Mouse (Mus musculus) neural tube, embryonic 11.5 days (tissue): ENCODE measurements around the gene B3gnt6. TPM values are rescaled to one million over a fixed set of nuclear protein-coding genes. Genes with fewer than 3 reads are reported as not detected.

ENCODE experiments used
- ATAC-seq: fragments of 200-750 bp; cut with Nextera tagmentation; 2 replicates; pipeline ENCODE4 v1.8.0; 2017; ENCODE audit warnings: moderate number of reproducible peaks, mild to moderate bottlenecking, moderate TSS enrichment, moderate library complexity; ENCODE audit not compliant: insufficient read depth, low FRiP score, low TSS enrichment
- DNase-seq: peaks from one replicate; pipeline ENCODE4 v3.0.0-alpha.2; 2015; ENCODE audit warnings: low spot score
- H3K27ac ChIP-seq: fragments of 300-500 bp; sonication (generic); 2 replicates; pipeline ENCODE4 v1.5.1; 2014; ENCODE audit warnings: low read depth, mild to moderate bottlenecking, low read length
- H3K27me3 ChIP-seq: fragments of 300-500 bp; sonication (generic); 2 replicates; pipeline ENCODE4 v1.6.1; 2014; ENCODE audit warnings: mild to moderate bottlenecking, low read length, mixed read lengths; ENCODE audit not compliant: control insufficient read depth, insufficient read depth
- H3K36me3 ChIP-seq: fragments of 300-500 bp; sonication (generic); 2 replicates; pipeline ENCODE4 v1.6.1; 2014; ENCODE audit warnings: mild to moderate bottlenecking, low read length, moderate library complexity, mixed read lengths; ENCODE audit not compliant: control insufficient read depth, insufficient read depth
- H3K4me1 ChIP-seq: fragments of 300-500 bp; sonication (generic); 2 replicates; pipeline ENCODE4 v1.6.1; 2014; ENCODE audit warnings: low read length, mixed read lengths; ENCODE audit not compliant: control insufficient read depth, insufficient read depth
- H3K4me2 ChIP-seq: fragments of 300-500 bp; sonication (generic); 2 replicates; pipeline ENCODE4 v1.6.1; 2014; ENCODE audit warnings: low read depth, mild to moderate bottlenecking, moderate library complexity
- H3K4me3 ChIP-seq: fragments of 300-500 bp; sonication (generic); 2 replicates; pipeline ENCODE4 v1.5.1; 2014; ENCODE audit warnings: low read depth, low read length
- H3K9ac ChIP-seq: fragments of 300-500 bp; sonication (generic); 2 replicates; pipeline ENCODE4 v1.6.1; 2014; ENCODE audit warnings: mild to moderate bottlenecking, low read length
- H3K9me3 ChIP-seq: fragments of 300-500 bp; sonication (generic); 2 replicates; pipeline ENCODE4 v1.6.1; 2016; ENCODE audit warnings: low read length; ENCODE audit not compliant: control insufficient read depth
- WGBS: fragments of 180-500 bp; shearing (Covaris S2); extraction: QIAGEN DNeasy Blood & Tissue Kit; methylation state at CpG from one replicate; pipeline ENCODE4 v1.1.7; 2014; 5-methylcytosine and 5-hydroxymethylcytosine counted together
- polyA plus RNA-seq: library from polyadenylated mRNA; unstranded; fragments of >200 nt; fragmentation: Nextera tagmentation; extraction: Ambion mirVana; gene quantifications from 2 replicates; pipeline ENCODE4 v1.2.1, GENCODE M21; 2014

B3gnt6 gene
- polyA plus RNA-seq, 1 experiment from 2014 or later, result 0.16 TPM

GRCm38 (mm10) chr7:98173408-98173807, 25.9 kb downstream of the B3gnt6 start:
- Histone ChIP-seq H3K4me3 (no peak overlapping the region), H3K4me2 (no peak overlapping the region), H3K9me3 (no peaks in the 10 kb centered on the region), H3K27me3 (no peaks in the 10 kb centered on the region), H3K36me3 (no peaks in the 10 kb centered on the region), H3K27ac (no peak overlapping the region), H3K4me1 (peaks cover 12% of the 10 kb centered on the region; the same call in 1 of the 2 replicates), H3K9ac (no peak overlapping the region; the same call in 1 of the 2 replicates)
- ATAC-seq (no peak), DNase-seq (no peak)
- WGBS, result 50% methylated on average over 4 of the region's 4 CpGs

- no peak overlapping the region for H3K9ac ChIP-seq
- H3K27me3 ChIP-seq, result no peaks in the 10 kb centered on the region
- H3K36me3 ChIP-seq, result no peaks in the 10 kb centered on the region
- no peaks in the 10 kb centered on the region for H3K9me3 ChIP-seq
- H3K4me3 ChIP-seq, result no peak overlapping the region
- H3K4me2 ChIP-seq, result no peak overlapping the region
- DNase-seq (no peak), ATAC-seq (no peak)
- peaks cover 8% of the 10 kb centered on the region; the same call in 1 of the 2 replicates for H3K4me1 ChIP-seq
- H3K27ac ChIP-seq, result no peak overlapping the region
- WGBS, result 90% methylated on average over 8 of the region's 8 CpGs
Measured at GRCm38 (mm10) chr7:98172661-98173060, 26.6 kb downstream of the B3gnt6 start.

GRCm38 (mm10) chr7:98171141-98172073, 27.9 kb downstream of the B3gnt6 start:
- Histone ChIP-seq H3K27ac (no peak overlapping the region), H3K27me3 (no peaks in the 10 kb centered on the region), H3K36me3 (no peaks in the 10 kb centered on the region), H3K9ac (no peak overlapping the region), H3K4me2 (no peak overlapping the region), H3K9me3 (no peaks in the 10 kb centered on the region), H3K4me1 (peaks cover 6% of the 10 kb centered on the region; the same call in 1 of the 2 replicates), H3K4me3 (no peak overlapping the region)
- peak; percentile 9 for DNase-seq
- no peak for ATAC-seq
- whole genome bisulfite sequencing, result 65% methylated on average over 6 of the region's 6 CpGs

GRCm38 (mm10) chr7:98164999-98165528, 34.2 kb downstream of the B3gnt6 start:
- Histone ChIP-seq H3K9ac (0 out of 2 replicates have a peak overlapping the region, but pooled peaks have one; percentile 1), H3K4me3 (no peak overlapping the region), H3K36me3 (no peaks in the 10 kb centered on the region; the same call in 1 of the 2 replicates), H3K27ac (no peak overlapping the region), H3K27me3 (no peaks in the 10 kb centered on the region), H3K9me3 (no peaks in the 10 kb centered on the region), H3K4me1 (peaks cover 12% of the 10 kb centered on the region; the same call in 1 of the 2 replicates), H3K4me2 (no peak overlapping the region)
- 70% methylated on average over 10 of the region's 10 CpGs for WGBS
- ATAC-seq (peak; percentile 53; the same call in 1 of the 2 replicates), DNase-seq (peak; percentile 19)

GRCm38 (mm10) chr7:98164382-98164998, 34.8 kb downstream of the B3gnt6 start:
- ATAC-seq, result 0 out of 2 replicates have a peak, but pooled peaks have one; percentile 14
- no peak for DNase-seq
- Histone ChIP-seq H3K27me3 (no peaks in the 10 kb centered on the region), H3K4me3 (no peak overlapping the region), H3K9me3 (no peaks in the 10 kb centered on the region), H3K4me1 (peaks cover 12% of the 10 kb centered on the region; the same call in 1 of the 2 replicates), H3K36me3 (no peaks in the 10 kb centered on the region; the same call in 1 of the 2 replicates), H3K4me2 (no peak overlapping the region), H3K9ac (no peak overlapping the region), H3K27ac (no peak overlapping the region)
- 80% methylated on average over 9 of the region's 9 CpGs for WGBS

- no peak overlapping the region for H3K27ac ChIP-seq
- 73% methylated on average over 3 of the region's 3 CpGs for WGBS
Measured at GRCm38 (mm10) chr7:98163700-98164099, 35.6 kb downstream of the B3gnt6 start.

GRCm38 (mm10) chr7:98162239-98162638, 37.0 kb downstream of the B3gnt6 start:
- Histone ChIP-seq H3K27me3 (no peaks in the 10 kb centered on the region), H3K9ac (no peak overlapping the region), H3K36me3 (no peaks in the 10 kb centered on the region; the same call in 1 of the 2 replicates), H3K9me3 (no peaks in the 10 kb centered on the region), H3K4me1 (peaks cover 12% of the 10 kb centered on the region; the same call in 1 of the 2 replicates), H3K4me2 (no peak overlapping the region), H3K27ac (no peak overlapping the region), H3K4me3 (no peak overlapping the region)
- DNase-seq, result no peak
- ATAC-seq, result no peak
- 77% methylated on average over 6 of the region's 6 CpGs for WGBS

More at GRCm38 (mm10) chr7:98163700-98164099, 35.6 kb downstream of the B3gnt6 start:
- no peaks in the 10 kb centered on the region for H3K27me3 ChIP-seq
- ATAC-seq (no peak), DNase-seq (no peak)
- H3K4me3 ChIP-seq, result no peak overlapping the region
- peaks cover 12% of the 10 kb centered on the region; the same call in 1 of the 2 replicates for H3K4me1 ChIP-seq
- H3K9me3 ChIP-seq, result no peaks in the 10 kb centered on the region
- H3K9ac ChIP-seq, result no peak overlapping the region
- H3K36me3 ChIP-seq, result no peaks in the 10 kb centered on the region; the same call in 1 of the 2 replicates
- no peak overlapping the region for H3K4me2 ChIP-seq

GRCm38 (mm10) chr7:98160041-98160740, 39.1 kb downstream of the B3gnt6 start:
- DNase-seq (peak; percentile 9), ATAC-seq (no peak)
- Histone ChIP-seq H3K4me1 (peaks cover 10% of the 10 kb centered on the region; the same call in 1 of the 2 replicates), H3K27me3 (no peaks in the 10 kb centered on the region), H3K9me3 (no peaks in the 10 kb centered on the region), H3K4me2 (no peak overlapping the region), H3K27ac (no peak overlapping the region), H3K9ac (no peak overlapping the region), H3K4me3 (no peak overlapping the region), H3K36me3 (no peaks in the 10 kb centered on the region; the same call in 1 of the 2 replicates)
- WGBS, result 54% methylated on average over 8 of the region's 8 CpGs
